ENCODE assay signal across 11 mouse cellular contexts in genomic region chr1:127329810-127330209, GRCm38 (mm10).
A peak's percentile ranks its signal among the peaks of the same experiment; 100 is the strongest.
DNase-seq lines count a peak whose midpoint lies in the region.
"Had no signal": no experiment of that assay in that cellular context is flagged by ENCODE, and none has a peak within 500 bp of the region (broad histone marks: within the 10 kb centered on the region; RNA-seq: fewer than 3 reads in every experiment).

No protein-coding gene starts in this region.

- intact Hi-C loops in heart, postnatal 36 days (cut with DNase I): loop anchor here (5.0 kb wide), 1 partner anchor 47 kb away; no protein-coding TSS in a partner anchor

- DNase-seq in adrenal gland, postnatal 10 days: peak; percentile 63
- no peak for DNase-seq in adrenal gland, adult 8-10 months
- DNase-seq in heart, adult 18-20 months: peak; percentile 53 to 72
- DNase-seq in heart, postnatal 36 days: no peak
- DNase-seq in right cerebral cortex, adult 2 months (ENCODE audit: low spot score in 2 of 2): peak; percentile 23 to 45
- no peak for DNase-seq in right cerebral cortex, postnatal 14 days
- peak; percentile 17 for DNase-seq in skeletal muscle tissue, adult 2 months (ENCODE audit: low read depth, low spot score)
- DNase-seq in cerebellum, postnatal 14 days: no peak
- DNase-seq: cerebellum, adult 9-11 months; liver, embryonic 13.5 days; lung, postnatal 14 days had no signal

Comparison
In these comparisons a context has a peak if more than half of its experiments do, and no peak if none do; other contexts are left out.
1. DNase-seq: peak in adrenal gland, postnatal 10 days (single experiment), heart, adult 18-20 months (2 of 2), right cerebral cortex, adult 2 months (2 of 2) and skeletal muscle tissue, adult 2 months (single experiment); none in adrenal gland, adult 8-10 months (single experiment), heart, postnatal 36 days (0 of 2), right cerebral cortex, postnatal 14 days (single experiment) and cerebellum, postnatal 14 days (0 of 2).